Mouse (Mus musculus) neural tube, embryonic 13.5 days (tissue): ENCODE measurements at regions not wholly inside any gene's neighbourhood (a gene's known extent, or its start where the extent isn't known, plus 50 kb on each side); places are given as distances from the start of the nearest gene placed in this dataset.

Source experiments
- ATAC-seq: fragments of 200-750 bp; cut with Nextera tagmentation; 2 replicates; pipeline ENCODE4 v1.8.0; 2017; ENCODE audit warnings: low read depth, mild to moderate bottlenecking, moderate TSS enrichment, moderate library complexity
- H3K27ac ChIP-seq: fragments of 300-500 bp; sonication (generic); replicated peaks from 2 replicates; pipeline ENCODE4 v1.5.1; 2015; ENCODE audit warnings: moderate library complexity, mild to moderate bottlenecking, inconsistent platforms
- H3K27me3 ChIP-seq: fragments of 300-500 bp; sonication (generic); 2 replicates; pipeline ENCODE4 v1.6.1; 2015; ENCODE audit warnings: mild to moderate bottlenecking, inconsistent platforms
- H3K36me3 ChIP-seq: fragments of 300-500 bp; sonication (generic); 2 replicates; pipeline ENCODE4 v1.6.1; 2015; ENCODE audit warnings: mild to moderate bottlenecking, inconsistent platforms
- H3K4me1 ChIP-seq: fragments of 300-500 bp; sonication (generic); replicated peaks from 2 replicates; pipeline ENCODE4 v1.6.1; 2015; ENCODE audit warnings: inconsistent platforms
- H3K4me2 ChIP-seq: fragments of 300-500 bp; sonication (generic); 2 replicates; pipeline ENCODE4 v1.6.1; 2015; ENCODE audit warnings: inconsistent platforms, mild to moderate bottlenecking, moderate library complexity
- H3K4me3 ChIP-seq: fragments of 300-500 bp; sonication (generic); 2 replicates; pipeline ENCODE4 v1.5.1; 2015; ENCODE audit warnings: mild to moderate bottlenecking, inconsistent platforms
- H3K9ac ChIP-seq: fragments of 300-500 bp; sonication (generic); 2 replicates; pipeline ENCODE4 v1.6.1; 2015; ENCODE audit warnings: moderate library complexity, mild to moderate bottlenecking, inconsistent platforms
- H3K9me3 ChIP-seq: fragments of 300-500 bp; sonication (generic); 2 replicates; pipeline ENCODE4 v1.6.1; 2016; ENCODE audit warnings: inconsistent platforms
- WGBS: fragments of 180-500 bp; shearing (Covaris S2); methylation state at CpG from one replicate; pipeline ENCODE4 v1.1.7; 2015; 5-methylcytosine and 5-hydroxymethylcytosine counted together

- 80% methylated on average over 5 of the region's 5 CpGs for WGBS
- H3K9ac ChIP-seq = no peak overlapping the region
- no peak overlapping the region for H3K4me2 ChIP-seq
- no peaks in the 10 kb centered on the region for H3K36me3 ChIP-seq
- no peaks in the 10 kb centered on the region for H3K4me1 ChIP-seq
- no peaks in the 10 kb centered on the region for H3K27me3 ChIP-seq
- ATAC-seq = no peak
- H3K4me3 ChIP-seq = no peak overlapping the region
- no peaks in the 10 kb centered on the region for H3K9me3 ChIP-seq
- no peak overlapping the region for H3K27ac ChIP-seq
Measured at GRCm38 (mm10) chr1:55807028-55807427, 401.3 kb downstream of the Plcl1 start.

DNA sequence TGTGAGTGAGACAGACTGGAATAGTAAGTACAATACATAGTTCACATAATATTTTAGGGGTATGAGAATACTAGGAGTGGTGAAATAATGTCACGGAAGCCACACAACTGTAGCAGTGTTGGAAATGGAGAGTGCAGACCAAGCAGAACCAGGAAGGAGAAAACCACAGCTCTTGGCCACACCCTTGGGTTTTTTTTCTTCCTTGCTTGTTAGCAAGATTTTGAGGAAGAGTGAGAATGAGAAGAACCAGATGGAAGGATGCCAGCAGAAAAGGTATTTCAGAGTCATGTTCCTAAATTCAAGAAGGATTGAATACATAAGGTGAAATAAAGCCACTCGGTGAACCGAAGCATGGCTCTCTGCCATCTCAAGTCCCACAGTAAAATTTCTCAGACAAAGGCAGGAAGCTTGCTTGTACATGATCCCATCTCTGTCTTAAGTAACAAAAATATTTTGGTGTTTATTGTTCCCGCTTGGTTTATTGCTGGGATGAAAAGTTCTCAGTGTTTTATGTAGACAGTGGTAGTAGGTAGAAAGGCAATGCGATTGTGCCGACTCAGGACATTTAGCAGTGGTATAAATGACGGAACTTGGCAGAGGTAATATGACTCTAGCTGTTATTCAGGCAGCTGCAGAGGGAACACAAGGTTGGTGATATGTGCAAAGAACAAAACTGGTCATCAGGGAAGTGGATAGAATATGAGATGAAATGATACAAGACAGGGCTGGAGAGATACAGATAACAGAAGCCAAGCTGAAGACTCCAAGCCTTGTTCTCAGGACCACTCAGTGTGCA lies 403.2 kb downstream of the Plcl1 start:
- Histone ChIP-seq H3K9ac (no peak overlapping the region), H3K4me2 (no peak overlapping the region), H3K4me1 (no peaks in the 10 kb centered on the region), H3K27ac (no peak overlapping the region), H3K9me3 (no peaks in the 10 kb centered on the region), H3K36me3 (no peaks in the 10 kb centered on the region), H3K27me3 (no peaks in the 10 kb centered on the region), H3K4me3 (no peak overlapping the region)
- WGBS = 90% methylated on average over 7 of the region's 7 CpGs
- no peak for ATAC-seq

DNA sequence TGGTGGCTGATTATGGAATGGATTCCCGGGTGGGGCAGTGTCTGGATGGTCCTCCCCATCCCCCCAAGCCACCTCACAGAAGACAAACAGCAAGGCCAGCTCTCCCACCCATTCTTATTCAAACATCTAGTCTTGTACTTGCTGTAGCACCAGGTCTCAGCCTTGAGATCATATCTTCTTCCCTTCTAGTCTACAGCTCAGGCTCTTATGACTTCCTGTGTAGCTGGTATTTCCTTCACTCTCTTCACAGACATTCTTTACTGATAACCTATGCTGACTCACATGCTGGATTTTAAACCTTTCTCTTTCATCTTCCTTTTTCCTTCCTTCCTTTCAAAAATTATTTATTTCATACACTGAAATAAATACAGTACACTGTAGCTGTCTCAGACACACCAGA lies 406.8 kb downstream of the Plcl1 start:
- Histone ChIP-seq H3K27me3 (no peaks in the 10 kb centered on the region), H3K4me3 (no peak overlapping the region), H3K9me3 (no peaks in the 10 kb centered on the region), H3K36me3 (no peaks in the 10 kb centered on the region), H3K27ac (no peak overlapping the region), H3K4me1 (no peaks in the 10 kb centered on the region), H3K4me2 (no peak overlapping the region), H3K9ac (no peak overlapping the region)
- WGBS = 74% methylated on average over 1 of the region's 1 CpGs
- no peak for ATAC-seq

DNA sequence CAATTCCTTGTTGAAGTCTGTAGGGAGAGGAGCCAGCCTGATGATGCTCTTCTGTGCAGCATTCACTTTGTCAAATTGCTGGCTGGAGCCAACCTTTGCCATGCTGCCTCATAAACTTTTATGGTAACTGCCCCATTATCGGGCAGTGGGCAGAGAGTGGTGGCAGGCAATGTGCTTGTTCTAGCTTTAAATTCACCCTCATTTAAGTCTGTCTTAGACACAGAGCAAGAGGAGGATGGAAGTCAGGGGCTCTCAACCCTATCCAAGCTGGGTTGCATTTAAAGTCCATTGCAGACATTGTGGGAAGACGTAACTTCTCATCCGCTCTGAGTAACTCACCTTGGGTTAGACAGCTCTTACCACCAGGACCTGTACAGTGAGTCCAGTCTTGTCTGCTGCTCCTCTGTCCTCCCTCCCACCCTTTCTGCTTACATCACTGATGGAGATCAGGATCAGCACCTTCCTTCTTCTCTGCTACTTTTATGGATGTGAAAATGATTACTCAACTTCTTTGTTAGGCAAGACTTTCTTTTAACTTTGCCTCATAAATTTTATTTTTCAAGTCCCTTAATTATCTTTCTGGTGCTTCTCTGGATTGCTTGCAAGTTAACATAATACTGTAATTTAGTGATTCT lies 415.3 kb downstream of the Plcl1 start:
- no peak; the same call in 1 of the 2 replicates for ATAC-seq
- Histone ChIP-seq H3K9me3 (no peaks in the 10 kb centered on the region), H3K27me3 (no peaks in the 10 kb centered on the region), H3K27ac (no peak overlapping the region), H3K4me3 (no peak overlapping the region), H3K9ac (no peak overlapping the region), H3K36me3 (no peaks in the 10 kb centered on the region), H3K4me1 (no peaks in the 10 kb centered on the region), H3K4me2 (no peak overlapping the region)
- WGBS = 48% methylated on average over 3 of the region's 3 CpGs

DNA sequence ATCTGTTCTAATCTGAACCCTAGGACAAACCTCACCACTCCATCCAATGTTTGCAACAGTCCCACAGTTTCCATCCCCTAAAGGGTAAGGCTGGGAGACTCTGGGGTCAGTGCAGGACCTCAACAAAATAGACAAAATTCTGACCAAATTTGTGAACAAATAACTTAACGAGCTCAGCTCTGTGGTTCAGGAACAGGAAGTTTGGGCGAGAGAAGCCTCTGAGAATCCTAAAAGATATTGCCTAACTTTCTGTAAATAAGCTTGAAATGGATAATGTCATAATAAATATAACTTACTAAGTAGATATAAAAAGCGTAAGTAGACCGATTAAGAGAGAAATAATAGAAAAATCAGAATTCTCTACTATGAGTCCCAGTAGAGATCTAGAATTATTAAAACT lies 416.9 kb downstream of the Plcl1 start:
- no peaks in the 10 kb centered on the region for H3K9me3 ChIP-seq
- H3K27ac ChIP-seq = no peak overlapping the region
- ATAC-seq = no peak
- H3K9ac ChIP-seq = no peak overlapping the region
- no peak overlapping the region for H3K4me2 ChIP-seq
- WGBS = 91% methylated on average over 4 of the region's 4 CpGs
- no peaks in the 10 kb centered on the region for H3K4me1 ChIP-seq
- no peak overlapping the region for H3K4me3 ChIP-seq
- no peaks in the 10 kb centered on the region for H3K27me3 ChIP-seq
- no peaks in the 10 kb centered on the region for H3K36me3 ChIP-seq

DNA sequence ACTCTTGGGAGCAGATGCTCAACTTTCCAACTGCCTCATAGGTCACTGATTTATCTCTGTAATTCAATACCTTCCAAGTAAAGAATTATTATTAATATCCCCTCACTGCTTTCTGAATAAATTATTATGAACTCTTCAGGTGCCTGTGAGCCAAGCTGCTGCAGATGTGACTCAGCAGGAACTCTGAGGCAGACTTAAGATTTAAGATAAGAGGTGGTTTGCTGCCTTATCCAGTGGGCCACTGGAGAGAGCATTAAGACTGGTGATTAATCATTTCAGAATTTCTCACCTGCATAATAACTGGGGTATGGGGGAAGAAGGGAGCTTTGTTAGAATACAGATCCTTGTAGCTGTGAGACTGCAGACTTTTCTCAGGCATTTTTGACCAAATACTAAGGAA lies 421.5 kb downstream of the Plcl1 start:
- no peak overlapping the region for H3K4me2 ChIP-seq
- no peak for ATAC-seq
- no peaks in the 10 kb centered on the region for H3K9me3 ChIP-seq
- H3K27me3 ChIP-seq = no peaks in the 10 kb centered on the region
- H3K9ac ChIP-seq = no peak overlapping the region
- H3K4me3 ChIP-seq = no peak overlapping the region
- H3K27ac ChIP-seq = no peak overlapping the region
- H3K4me1 ChIP-seq = no peaks in the 10 kb centered on the region
- H3K36me3 ChIP-seq = no peaks in the 10 kb centered on the region

- Histone ChIP-seq H3K9ac (no peak overlapping the region), H3K4me2 (no peak overlapping the region)
- ATAC-seq = no peak
Measured at GRCm38 (mm10) chr1:55835281-55835680, 429.6 kb downstream of the Plcl1 start.

DNA sequence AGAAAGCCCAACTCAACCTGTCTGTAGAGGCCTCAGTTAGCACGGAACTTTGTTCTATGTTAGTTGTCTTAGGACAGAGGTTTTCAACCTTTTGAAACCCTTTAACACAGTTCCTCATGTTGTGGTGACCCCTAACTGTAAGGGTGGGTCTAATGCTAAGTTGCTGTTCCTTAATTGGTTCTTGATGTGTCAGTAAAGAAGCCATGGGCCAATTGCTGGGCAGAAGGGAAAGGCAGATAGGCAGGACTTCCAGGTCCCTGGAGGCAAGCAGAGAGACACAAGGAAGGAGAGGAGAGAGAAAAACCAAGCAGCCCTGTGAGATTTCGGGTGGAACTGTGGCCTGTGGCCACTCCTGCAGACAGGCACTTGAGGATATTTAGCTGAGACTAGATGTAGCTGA lies 431.0 kb downstream of the Plcl1 start:
- H3K36me3 ChIP-seq = no peaks in the 10 kb centered on the region
- no peak overlapping the region for H3K9ac ChIP-seq
- no peaks in the 10 kb centered on the region for H3K27me3 ChIP-seq
- H3K27ac ChIP-seq = no peak overlapping the region
- ATAC-seq = no peak
- no peak overlapping the region for H3K4me2 ChIP-seq
- H3K9me3 ChIP-seq = no peaks in the 10 kb centered on the region
- no peaks in the 10 kb centered on the region for H3K4me1 ChIP-seq
- WGBS = 88% methylated on average over 2 of the region's 2 CpGs
- no peak overlapping the region for H3K4me3 ChIP-seq

More at GRCm38 (mm10) chr1:55835281-55835680, 429.6 kb downstream of the Plcl1 start:
- Histone ChIP-seq H3K27ac (no peak overlapping the region), H3K9me3 (no peaks in the 10 kb centered on the region), H3K36me3 (no peaks in the 10 kb centered on the region), H3K27me3 (no peaks in the 10 kb centered on the region), H3K4me3 (no peak overlapping the region), H3K4me1 (no peaks in the 10 kb centered on the region)
- WGBS = 90% methylated on average over 3 of the region's 3 CpGs

GRCm38 (mm10) chr1:55837366-55837765 lies 431.6 kb downstream of the Plcl1 start:
- Histone ChIP-seq H3K4me2 (no peak overlapping the region), H3K4me1 (no peaks in the 10 kb centered on the region), H3K36me3 (no peaks in the 10 kb centered on the region), H3K4me3 (no peak overlapping the region), H3K9ac (no peak overlapping the region), H3K27ac (no peak overlapping the region), H3K9me3 (no peaks in the 10 kb centered on the region), H3K27me3 (no peaks in the 10 kb centered on the region)
- no peak for ATAC-seq

- Histone ChIP-seq H3K4me1 (no peaks in the 10 kb centered on the region), H3K9ac (no peak overlapping the region), H3K27me3 (no peaks in the 10 kb centered on the region), H3K4me3 (no peak overlapping the region), H3K27ac (no peak overlapping the region), H3K36me3 (no peaks in the 10 kb centered on the region), H3K4me2 (no peak overlapping the region), H3K9me3 (no peaks in the 10 kb centered on the region)
- 3% methylated on average over 2 of the region's 2 CpGs for WGBS
- ATAC-seq = no peak
Measured at GRCm38 (mm10) chr1:55838168-55838567, 432.4 kb downstream of the Plcl1 start.

DNA sequence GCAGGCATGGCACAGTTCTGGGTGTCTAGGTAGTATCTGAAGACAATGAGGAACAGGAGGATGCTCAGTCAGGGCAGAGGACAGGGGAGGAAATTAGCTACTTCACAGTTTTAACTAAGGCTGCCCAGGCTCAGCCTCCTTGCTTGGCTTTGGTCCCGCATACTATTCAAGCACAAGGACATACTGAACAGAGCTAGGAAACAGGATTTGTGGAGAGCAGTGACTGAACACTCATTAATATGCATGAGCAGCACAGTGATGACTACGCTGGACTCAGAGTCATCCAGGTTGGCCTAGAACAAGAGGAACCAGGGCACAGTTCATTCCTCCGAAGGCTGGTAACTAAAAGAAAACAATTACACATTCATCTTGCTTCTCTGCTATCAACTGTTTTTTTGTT lies 443.1 kb downstream of the Plcl1 start:
- Histone ChIP-seq H3K9me3 (no peaks in the 10 kb centered on the region), H3K27ac (no peak overlapping the region), H3K4me3 (no peak overlapping the region), H3K27me3 (no peaks in the 10 kb centered on the region), H3K36me3 (no peaks in the 10 kb centered on the region), H3K9ac (no peak overlapping the region), H3K4me2 (no peak overlapping the region), H3K4me1 (no peaks in the 10 kb centered on the region)
- ATAC-seq = 0 out of 2 replicates have a peak, but pooled peaks have one; percentile 59
- WGBS = 70% methylated on average over 3 of the region's 3 CpGs

DNA sequence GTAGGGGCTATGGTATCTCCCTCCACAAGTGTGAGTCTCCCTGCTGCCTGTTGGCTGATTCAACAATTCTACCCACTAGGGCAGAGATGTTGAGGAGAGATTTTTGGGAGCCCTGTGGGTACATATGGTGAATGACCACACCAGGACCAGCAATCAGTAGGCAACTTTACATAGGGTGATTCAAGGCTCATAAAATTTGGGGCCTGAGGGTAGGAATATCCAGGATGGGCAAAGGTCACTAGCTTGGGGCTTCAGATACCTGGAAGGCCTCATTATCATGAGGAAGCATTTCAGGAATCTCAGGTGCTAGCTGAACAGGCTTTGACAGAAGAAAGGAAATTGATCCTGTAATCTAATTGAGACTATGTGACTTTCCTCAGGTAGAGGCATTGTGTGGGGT lies 446.6 kb downstream of the Plcl1 start:
- Histone ChIP-seq H3K27ac (no peak overlapping the region), H3K9ac (no peak overlapping the region), H3K4me3 (no peak overlapping the region), H3K4me1 (no peaks in the 10 kb centered on the region), H3K4me2 (no peak overlapping the region), H3K36me3 (no peaks in the 10 kb centered on the region), H3K9me3 (no peaks in the 10 kb centered on the region), H3K27me3 (no peaks in the 10 kb centered on the region)
- no peak for ATAC-seq

DNA sequence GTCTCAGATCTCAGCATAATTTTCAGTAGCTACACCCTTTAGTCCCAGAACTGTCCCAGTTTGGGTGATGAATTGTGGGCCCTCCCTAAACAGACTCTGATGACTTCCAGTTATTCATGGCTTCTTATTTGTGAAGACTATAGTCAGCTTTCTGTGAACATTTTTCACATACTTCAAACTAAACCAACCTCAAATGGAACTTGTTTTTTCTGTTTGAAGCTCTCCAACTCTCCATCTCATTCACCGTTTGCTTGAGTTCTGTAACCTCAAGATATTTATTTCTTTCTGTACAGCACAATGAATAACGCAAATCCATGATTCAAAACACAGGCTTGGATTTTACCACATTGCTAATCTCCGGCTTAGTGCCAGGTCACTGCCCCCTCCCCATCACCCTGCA lies 453.4 kb downstream of the Plcl1 start:
- 84% methylated on average over 3 of the region's 3 CpGs for WGBS
- no peaks in the 10 kb centered on the region for H3K9me3 ChIP-seq
- no peak overlapping the region for H3K9ac ChIP-seq
- no peak for ATAC-seq
- H3K27ac ChIP-seq = no peak overlapping the region
- H3K4me3 ChIP-seq = no peak overlapping the region
- no peak overlapping the region for H3K4me2 ChIP-seq
- no peaks in the 10 kb centered on the region for H3K36me3 ChIP-seq
- no peaks in the 10 kb centered on the region for H3K27me3 ChIP-seq
- H3K4me1 ChIP-seq = no peaks in the 10 kb centered on the region
